Mouse (Mus musculus) urinary bladder, postnatal 25 days (tissue): Measurements from ENCODE around the gene Slc5a12.

ENCODE experiments used
- DNase-seq: peaks from one replicate; pipeline ENCODE4 v3.0.0; 2022; ENCODE audit warnings: low spot score

The Slc5a12 gene

DNA sequence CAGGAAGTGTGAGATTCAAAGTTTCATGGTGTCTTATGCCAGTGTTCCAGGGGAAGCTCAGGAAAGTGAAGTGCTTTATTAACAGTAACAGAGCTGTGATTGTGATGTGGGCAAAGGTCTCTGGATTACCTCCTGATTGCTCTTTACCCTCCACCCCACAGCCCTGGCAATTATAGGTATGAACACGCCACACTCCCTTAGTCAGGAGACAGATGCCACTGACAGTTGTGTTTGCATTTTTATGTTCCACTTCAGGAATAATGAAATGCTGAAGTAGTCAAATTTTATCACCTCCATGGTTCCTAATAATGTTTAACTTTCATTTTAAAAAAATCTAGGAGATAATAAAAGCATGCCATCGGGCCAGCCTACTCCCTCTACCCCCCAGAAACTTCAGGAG, at the start of gene Slc5a12:
Slc5a12 (plus strand) TSS at position 367 of the 400 bp plus-strand sequence.
- DNase-seq: no peak

DNA sequence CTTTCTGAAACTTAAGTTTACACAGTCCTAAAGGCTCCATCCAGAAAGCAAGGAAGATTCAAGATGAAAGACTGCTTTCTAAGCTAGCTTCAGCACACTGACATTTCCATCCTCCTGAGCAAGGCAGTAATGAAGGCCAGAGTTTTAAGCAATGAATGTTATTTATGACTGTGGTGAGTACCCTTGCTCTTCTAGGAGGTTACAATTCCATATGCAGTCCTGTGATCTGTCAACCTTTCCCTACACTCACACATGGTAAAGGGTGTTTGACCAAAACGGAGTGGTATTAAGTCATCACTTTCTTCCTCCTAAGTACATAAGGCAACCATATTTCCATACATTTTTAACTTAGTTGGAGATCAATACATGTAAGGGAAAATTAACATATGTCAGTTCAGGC, 41.0 kb upstream of the Slc5a12 start:
- no peak for DNase-seq

DNA sequence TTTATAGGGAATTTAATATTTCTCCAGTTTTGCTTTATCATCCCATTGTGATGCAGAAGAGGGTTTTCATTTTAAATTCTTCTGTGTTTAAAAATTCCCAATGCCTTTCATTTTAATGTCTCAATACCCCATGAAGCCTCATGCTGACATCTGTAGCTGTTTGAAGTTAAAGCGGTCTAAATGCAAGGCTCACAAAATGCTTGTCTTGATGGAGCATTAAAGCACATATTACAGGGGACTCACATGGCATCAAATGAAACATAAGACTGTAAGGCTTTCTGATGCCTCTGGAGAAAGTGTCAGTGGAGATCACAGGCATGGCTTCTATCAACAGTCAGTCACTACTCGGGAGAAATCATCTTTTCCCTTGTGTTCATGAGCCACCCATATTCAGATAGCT, 34.5 kb upstream of the Slc5a12 start:
- DNase-seq: no peak

DNA sequence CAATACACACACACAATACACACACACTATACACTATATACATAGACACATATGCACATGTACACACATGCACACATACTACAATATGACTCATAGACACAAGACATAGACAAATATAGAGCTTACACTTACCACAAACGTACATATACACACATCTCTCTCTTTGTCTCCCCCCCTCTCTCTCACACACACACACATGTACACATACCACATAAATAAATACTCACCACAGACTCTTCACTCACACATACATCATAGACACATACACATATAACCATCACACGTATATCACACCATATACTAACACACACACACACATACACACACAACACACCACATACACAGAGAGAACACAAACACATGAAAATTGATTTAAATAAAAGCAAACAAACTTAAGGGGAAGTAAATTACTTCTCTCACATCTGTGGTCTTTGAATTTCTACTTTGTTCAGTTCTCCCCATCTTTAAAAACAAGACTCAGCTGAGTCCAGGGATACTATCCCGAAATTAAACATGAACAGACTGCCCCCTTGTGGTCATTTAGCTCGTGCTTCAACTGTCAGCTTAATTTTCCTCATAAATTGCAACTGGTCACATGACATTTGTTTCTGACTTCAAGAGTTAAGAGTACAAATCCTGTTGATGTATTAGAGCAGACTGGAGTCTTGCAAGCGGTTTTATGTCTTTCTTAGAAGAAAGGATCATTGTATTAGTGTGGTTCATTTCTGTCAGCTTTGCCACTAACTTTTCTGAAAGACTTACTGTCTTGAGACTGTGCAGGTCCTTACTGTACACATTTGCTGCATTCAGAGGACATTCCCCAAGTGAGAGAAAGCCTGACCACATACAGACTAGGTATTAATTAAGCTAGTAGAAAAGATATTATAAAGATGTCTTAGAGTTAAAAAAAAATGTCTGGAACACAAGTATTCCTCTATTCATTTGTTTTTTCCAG, 32.1 kb upstream of the Slc5a12 start:
- peak; percentile 61 for DNase-seq

DNA sequence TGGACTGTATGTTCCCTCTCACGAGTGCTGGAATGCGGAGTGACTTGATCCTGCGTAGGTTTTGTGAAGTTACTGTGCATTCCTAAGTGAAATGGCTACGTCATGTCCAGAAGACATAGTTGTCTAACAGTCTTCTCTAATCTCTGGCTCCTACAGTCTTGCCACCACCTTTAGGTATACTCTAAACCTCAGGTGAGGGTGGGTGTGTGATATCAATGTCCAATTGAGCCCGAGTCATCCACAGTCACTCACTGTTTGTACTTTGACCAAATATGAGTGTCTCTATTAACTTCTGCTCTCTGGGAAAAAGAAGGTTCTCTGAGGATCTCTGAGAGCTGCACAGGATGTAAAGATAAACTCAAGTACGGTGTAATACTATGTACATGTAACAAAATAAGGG, 10.4 kb upstream of the Slc5a12 start:
- no peak for DNase-seq

DNA sequence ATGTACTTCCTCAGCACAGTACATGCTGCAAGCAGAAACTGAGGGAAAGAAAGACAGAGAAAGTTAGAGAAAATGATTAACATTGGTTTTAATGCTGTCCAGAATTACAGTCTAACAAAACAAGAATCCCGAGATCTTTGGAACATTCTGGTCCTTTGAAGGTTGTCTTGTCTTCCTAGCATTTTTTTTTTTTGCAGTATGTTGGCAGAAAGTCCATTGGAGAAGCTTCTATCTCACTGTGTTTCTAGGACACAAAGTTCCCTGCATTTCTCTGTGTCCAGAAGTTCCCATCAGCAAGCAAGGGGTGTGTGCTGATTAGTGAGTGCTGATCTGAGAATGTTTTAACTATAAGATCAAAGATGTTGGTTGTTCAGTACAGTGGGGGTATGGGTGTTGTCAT, 7.1 kb upstream of the Slc5a12 start:
- no peak for DNase-seq

DNA sequence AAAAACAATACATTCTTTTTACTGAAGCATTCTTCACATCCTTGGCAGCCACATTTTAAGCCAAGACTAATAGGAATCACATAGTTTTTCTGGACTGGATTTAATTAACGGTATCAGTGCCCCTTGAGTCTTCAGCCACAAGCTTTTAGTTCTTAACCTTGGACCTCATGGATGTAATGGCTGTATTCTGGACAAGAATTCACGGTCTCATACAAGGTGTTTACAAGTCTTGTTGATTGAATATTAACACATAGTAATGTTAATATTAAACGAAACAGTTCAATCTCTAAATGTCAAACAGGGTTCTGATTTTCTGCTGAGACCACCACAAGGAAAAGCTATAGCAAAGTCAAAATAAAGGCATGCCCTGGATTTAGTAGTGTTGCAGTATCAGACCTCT, 4.8 kb upstream of the Slc5a12 start:
- DNase-seq: no peak

DNA sequence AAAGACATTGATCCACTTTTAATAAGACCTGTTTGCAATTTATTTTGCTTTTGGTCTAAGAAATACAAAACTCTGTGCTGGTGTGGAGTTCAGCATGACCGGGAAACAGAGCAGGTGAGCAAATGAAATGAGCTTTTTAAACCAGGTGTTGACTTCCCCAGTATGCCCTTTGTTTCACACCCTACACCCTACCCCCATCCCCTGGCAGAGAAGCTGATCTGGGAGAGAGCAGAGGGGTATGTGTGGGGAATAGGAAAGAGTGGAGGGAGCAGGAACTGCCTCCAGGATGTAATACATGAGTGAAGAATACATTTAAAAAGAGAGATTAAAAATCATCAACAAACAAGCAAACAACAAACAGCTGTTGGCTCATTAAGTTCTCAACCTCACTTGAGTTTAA, 47.3 kb downstream of the Slc5a12 start:
- no peak for DNase-seq

DNA sequence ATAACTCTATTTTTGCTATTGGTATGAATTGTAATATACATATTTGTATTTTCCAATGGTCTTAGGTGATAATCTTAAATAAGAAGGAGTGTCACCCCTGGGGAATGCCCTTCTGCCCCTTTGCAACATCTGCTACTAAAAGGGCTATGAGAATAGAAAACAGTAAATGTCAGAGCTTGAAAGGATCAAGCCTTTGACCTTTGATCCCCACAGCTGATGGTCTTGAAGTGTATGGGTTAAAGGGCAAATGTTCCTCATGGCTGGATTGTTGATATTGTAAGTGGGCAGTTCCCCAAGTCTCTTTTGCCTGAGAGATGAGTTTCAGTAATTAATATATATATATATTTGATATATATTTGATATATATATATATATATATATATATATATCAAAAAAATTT, 47.7 kb downstream of the Slc5a12 start:
- DNase-seq: no peak

DNA sequence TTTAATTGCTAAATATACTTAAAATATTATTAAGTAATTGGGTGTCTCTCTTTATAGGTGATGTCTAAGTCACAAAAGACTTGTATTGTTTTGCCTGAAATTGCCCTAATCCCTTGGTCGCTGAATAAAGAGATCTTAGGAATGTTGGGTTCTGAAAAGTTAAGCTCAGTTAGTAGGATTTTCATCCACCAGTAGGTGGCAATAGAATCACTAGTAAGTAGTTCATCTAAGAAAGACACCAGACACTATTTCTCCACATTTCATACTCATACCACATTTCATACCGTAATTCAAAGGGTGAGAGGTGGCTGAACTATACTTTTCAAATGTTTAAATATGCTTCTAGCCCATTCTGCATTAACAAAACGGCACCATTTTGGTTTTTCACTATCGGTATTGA, 66.2 kb downstream of the Slc5a12 start:
- no peak for DNase-seq

DNA sequence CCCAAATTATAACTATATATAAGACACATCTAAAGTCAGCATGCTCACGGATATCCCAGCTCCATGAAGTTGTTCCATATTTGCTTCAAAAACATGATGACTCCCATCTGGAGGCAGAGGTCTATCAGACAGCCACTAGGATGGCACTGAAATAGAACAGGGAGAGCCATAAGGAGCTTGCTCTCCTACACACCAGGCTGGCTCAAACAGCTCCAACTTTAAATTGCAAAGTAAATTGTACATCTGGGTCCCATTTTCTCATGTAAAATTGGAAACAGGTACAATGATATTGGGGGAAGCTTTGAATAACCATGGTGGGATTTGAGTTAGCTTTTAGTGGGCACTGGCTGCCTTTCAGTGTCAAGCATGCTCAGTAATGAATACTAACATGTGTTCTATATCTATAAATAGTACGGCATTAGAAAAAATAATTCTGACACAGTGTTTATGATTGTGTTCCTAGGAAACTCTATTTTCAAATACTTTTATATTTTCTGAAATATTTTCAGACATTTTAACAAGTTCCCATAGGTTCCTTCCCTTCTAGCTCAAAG, 74.0 kb downstream of the Slc5a12 start:
- DNase-seq: no peak
